In the genomic region with DNA sequence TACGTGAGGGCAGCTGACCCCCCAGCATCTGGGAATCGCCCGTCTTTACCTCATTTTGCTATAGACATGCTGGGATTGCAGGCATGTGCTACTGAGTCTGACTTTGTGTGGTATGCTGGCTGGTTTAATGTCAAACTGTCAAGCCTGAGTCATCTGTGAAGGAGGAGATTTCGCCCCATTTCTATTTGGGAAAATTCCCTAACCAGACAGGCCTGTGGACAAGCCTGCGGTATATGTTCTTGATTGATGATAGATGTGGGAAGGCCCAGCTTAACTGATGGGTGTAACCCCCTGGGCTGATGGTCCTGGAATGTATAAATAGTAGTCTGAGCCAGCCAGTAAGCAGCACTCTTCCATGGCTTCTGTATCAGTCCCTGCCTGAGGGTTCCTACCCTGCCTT, we compare ENCODE assay signal across 21 mouse cellular contexts.
"Had no signal": no experiment of that assay in that cellular context is flagged by ENCODE, and none has a peak within 500 bp of the region (broad histone marks: within the 10 kb centered on the region; RNA-seq: fewer than 3 reads in every experiment).

No protein-coding gene starts in this region.

- H3K4me1 ChIP-seq: limb, embryonic 13.5 days; liver, embryonic 12.5 days; liver, embryonic 15.5 days; lung, embryonic 15.5 days had no signal

- ATAC-seq: liver, embryonic 12.5 days had no signal

- H3K4me2 ChIP-seq: kidney, embryonic 15.5 days; limb, embryonic 13.5 days; liver, embryonic 12.5 days; liver, embryonic 15.5 days; lung, embryonic 15.5 days; midbrain, embryonic 11.5 days had no signal

- H3K27me3 ChIP-seq: kidney, embryonic 15.5 days; limb, embryonic 13.5 days; liver, embryonic 12.5 days; liver, embryonic 15.5 days; lung, embryonic 15.5 days had no signal

- H3K9me3 ChIP-seq: kidney, embryonic 15.5 days; limb, embryonic 10.5 days; limb, embryonic 13.5 days; liver, embryonic 12.5 days; liver, embryonic 15.5 days; lung, embryonic 15.5 days had no signal

- H3K36me3 ChIP-seq: kidney, embryonic 15.5 days; limb, embryonic 10.5 days; liver, embryonic 12.5 days; liver, embryonic 15.5 days; lung, embryonic 15.5 days had no signal

- H3K4me3 ChIP-seq: kidney, embryonic 15.5 days; limb, embryonic 10.5 days; limb, embryonic 13.5 days; liver, embryonic 12.5 days; liver, embryonic 15.5 days; lung, embryonic 15.5 days had no signal

- H3K9ac ChIP-seq: kidney, embryonic 15.5 days; limb, embryonic 13.5 days; liver, embryonic 12.5 days; liver, embryonic 15.5 days; lung, embryonic 15.5 days had no signal

- DNase-seq: kidney, adult 8-10 months; kidney, postnatal 10 days; kidney, postnatal 36 days; liver; lung, adult 18-20 months; lung, postnatal 14 days; lung, postnatal 4 days; midbrain, embryonic 14.5 days; right cerebral cortex, postnatal 14 days; right cerebral cortex, postnatal 4 days; thymus, adult 2 months; thymus, postnatal 14 days; thymus, postnatal 4 days had no signal

- H3K27ac ChIP-seq: kidney, embryonic 15.5 days; limb, embryonic 10.5 days; limb, embryonic 13.5 days; liver, embryonic 12.5 days; liver, embryonic 15.5 days; lung, embryonic 15.5 days; stomach, postnatal 0 days had no signal
